Mouse (Mus musculus): ENCODE measurements around the gene Slc39a11. TPM values are rescaled to one million over a fixed set of nuclear protein-coding genes. Genes with fewer than 3 reads are reported as not detected.

Slc39a11 gene
- polyA plus RNA-seq, 1 experiment from 2014 or later, result 27.7 TPM

- Histone ChIP-seq H3K9ac (no peak overlapping the region), H3K27ac (0 out of 2 replicates have a peak overlapping the region, but pooled peaks have one; percentile 16), H3K4me3 (no peak overlapping the region), H3K4me1 (peaks cover 19% of the 10 kb centered on the region), H3K9me3 (replicated peaks) (no peaks in the 10 kb centered on the region), H3K36me3 (ENCODE audit: poor library complexity, severe bottlenecking) (no peaks in the 10 kb centered on the region), H3K4me2 (no peak overlapping the region), H3K27me3 (no peaks in the 10 kb centered on the region; the same call in 1 of the 2 replicates)
- WGBS, result 77% methylated on average over 5 of the region's 5 CpGs
- no peak for ATAC-seq
These were observed 39.6 kb downstream of the Slc39a11 start for GRCm38 (mm10) chr11:113610266-113610665.

GRCm38 (mm10) chr11:113609581-113609980 lies 40.3 kb downstream of the Slc39a11 start:
- Histone ChIP-seq H3K27me3 (no peaks in the 10 kb centered on the region; the same call in 1 of the 2 replicates), H3K4me1 (peaks cover 19% of the 10 kb centered on the region), H3K4me3 (no peak overlapping the region), H3K9ac (no peak overlapping the region), H3K36me3 (ENCODE audit: poor library complexity, severe bottlenecking) (no peaks in the 10 kb centered on the region), H3K27ac (no peak overlapping the region), H3K9me3 (replicated peaks) (no peaks in the 10 kb centered on the region), H3K4me2 (no peak overlapping the region)
- ATAC-seq, result no peak
- WGBS, result 83% methylated on average over 5 of the region's 5 CpGs

GRCm38 (mm10) chr11:113607556-113607955 lies 42.3 kb downstream of the Slc39a11 start:
- Histone ChIP-seq H3K4me1 (peaks cover 28% of the 10 kb centered on the region), H3K27ac (no peak overlapping the region), H3K9ac (no peak overlapping the region), H3K36me3 (ENCODE audit: poor library complexity, severe bottlenecking) (no peaks in the 10 kb centered on the region), H3K27me3 (no peaks in the 10 kb centered on the region), H3K9me3 (replicated peaks) (no peaks in the 10 kb centered on the region), H3K4me3 (no peak overlapping the region), H3K4me2 (no peak overlapping the region)
- 93% methylated on average over 12 of the region's 12 CpGs for WGBS
- ATAC-seq, result no peak

- WGBS, result 15% methylated on average over 12 of the region's 12 CpGs
- Histone ChIP-seq H3K36me3 (ENCODE audit: poor library complexity, severe bottlenecking) (no peaks in the 10 kb centered on the region), H3K9me3 (replicated peaks) (no peaks in the 10 kb centered on the region), H3K27ac (peak overlapping the region; percentile 87), H3K9ac (no peak overlapping the region), H3K4me1 (peaks cover 32% of the 10 kb centered on the region), H3K4me3 (no peak overlapping the region), H3K4me2 (peak overlapping the region; percentile 17; the same call in 1 of the 2 replicates), H3K27me3 (no peaks in the 10 kb centered on the region)
- peak; percentile 80; the same call in 1 of the 2 replicates for ATAC-seq
These were observed 48.1 kb downstream of the Slc39a11 start for GRCm38 (mm10) chr11:113601616-113602343.

GRCm38 (mm10) chr11:113600526-113601245 lies 49.2 kb downstream of the Slc39a11 start:
- Histone ChIP-seq H3K27ac (peak overlapping the region; percentile 87), H3K27me3 (no peaks in the 10 kb centered on the region), H3K4me3 (no peak overlapping the region), H3K9ac (no peak overlapping the region), H3K4me2 (no peak overlapping the region; the same call in 1 of the 2 replicates), H3K9me3 (replicated peaks) (no peaks in the 10 kb centered on the region), H3K4me1 (peaks cover 32% of the 10 kb centered on the region), H3K36me3 (ENCODE audit: poor library complexity, severe bottlenecking) (no peaks in the 10 kb centered on the region)
- 75% methylated on average over 18 of the region's 18 CpGs for WGBS
- peak; percentile 52; the same call in 1 of the 2 replicates for ATAC-seq

GRCm38 (mm10) chr11:113597632-113598031 lies 52.2 kb downstream of the Slc39a11 start:
- no peak overlapping the region for H3K27ac ChIP-seq
- peaks cover 24% of the 10 kb centered on the region for H3K4me1 ChIP-seq
- 94% methylated on average over 3 of the region's 3 CpGs for WGBS
- H3K4me2 ChIP-seq, result no peak overlapping the region
- no peaks in the 10 kb centered on the region for H3K9me3 ChIP-seq (replicated peaks)
- no peak overlapping the region for H3K9ac ChIP-seq
- no peaks in the 10 kb centered on the region for H3K36me3 ChIP-seq (ENCODE audit: poor library complexity, severe bottlenecking)
- ATAC-seq, result no peak
- H3K27me3 ChIP-seq, result no peaks in the 10 kb centered on the region
- no peak overlapping the region for H3K4me3 ChIP-seq

GRCm38 (mm10) chr11:113595144-113595543 lies 54.7 kb downstream of the Slc39a11 start:
- Histone ChIP-seq H3K27me3 (no peaks in the 10 kb centered on the region), H3K4me1 (no peaks in the 10 kb centered on the region), H3K27ac (no peak overlapping the region), H3K9ac (no peak overlapping the region), H3K36me3 (ENCODE audit: poor library complexity, severe bottlenecking) (no peaks in the 10 kb centered on the region), H3K4me3 (no peak overlapping the region), H3K4me2 (no peak overlapping the region), H3K9me3 (replicated peaks) (no peaks in the 10 kb centered on the region)
- no peak for ATAC-seq
- WGBS, result 88% methylated on average over 5 of the region's 5 CpGs

GRCm38 (mm10) chr11:113588936-113589335 lies 60.9 kb downstream of the Slc39a11 start:
- Histone ChIP-seq H3K9ac (no peak overlapping the region), H3K4me3 (no peak overlapping the region), H3K9me3 (replicated peaks) (no peaks in the 10 kb centered on the region), H3K4me2 (no peak overlapping the region), H3K27me3 (no peaks in the 10 kb centered on the region), H3K4me1 (peaks cover 10% of the 10 kb centered on the region), H3K27ac (no peak overlapping the region), H3K36me3 (ENCODE audit: poor library complexity, severe bottlenecking) (no peaks in the 10 kb centered on the region)
- no peak for ATAC-seq
- WGBS, result 71% methylated on average over 3 of the region's 3 CpGs

- Histone ChIP-seq H3K27ac (no peak overlapping the region), H3K4me1 (peaks cover 12% of the 10 kb centered on the region), H3K4me2 (no peak overlapping the region), H3K4me3 (no peak overlapping the region), H3K27me3 (no peaks in the 10 kb centered on the region), H3K9ac (no peak overlapping the region), H3K9me3 (replicated peaks) (no peaks in the 10 kb centered on the region), H3K36me3 (ENCODE audit: poor library complexity, severe bottlenecking) (no peaks in the 10 kb centered on the region)
- 47% methylated on average over 6 of the region's 6 CpGs for WGBS
- no peak for ATAC-seq
These were observed 63.5 kb downstream of the Slc39a11 start for GRCm38 (mm10) chr11:113586423-113586822.

- Histone ChIP-seq H3K36me3 (ENCODE audit: poor library complexity, severe bottlenecking) (no peaks in the 10 kb centered on the region), H3K4me1 (peaks cover 21% of the 10 kb centered on the region), H3K9ac (no peak overlapping the region), H3K9me3 (replicated peaks) (no peaks in the 10 kb centered on the region), H3K27me3 (no peaks in the 10 kb centered on the region), H3K4me3 (no peak overlapping the region), H3K4me2 (no peak overlapping the region), H3K27ac (peak overlapping the region; percentile 80)
- WGBS, result 43% methylated on average over 11 of the region's 11 CpGs
- ATAC-seq, result peak; percentile 57; the same call in 1 of the 2 replicates
These were observed 65.8 kb downstream of the Slc39a11 start for GRCm38 (mm10) chr11:113583879-113584661.

GRCm38 (mm10) chr11:113577221-113577620 lies 72.7 kb downstream of the Slc39a11 start:
- no peak for ATAC-seq
- WGBS, result 86% methylated on average over 4 of the region's 4 CpGs
- Histone ChIP-seq H3K27ac (no peak overlapping the region), H3K9me3 (replicated peaks) (no peaks in the 10 kb centered on the region), H3K4me3 (no peak overlapping the region), H3K4me1 (peaks cover 22% of the 10 kb centered on the region), H3K9ac (no peak overlapping the region), H3K36me3 (ENCODE audit: poor library complexity, severe bottlenecking) (no peaks in the 10 kb centered on the region), H3K4me2 (no peak overlapping the region), H3K27me3 (no peaks in the 10 kb centered on the region)

GRCm38 (mm10) chr11:113572641-113573040 lies 77.2 kb downstream of the Slc39a11 start:
- H3K4me1 ChIP-seq, result peaks cover 14% of the 10 kb centered on the region
- 52% methylated on average over 6 of the region's 6 CpGs for WGBS
- no peaks in the 10 kb centered on the region for H3K9me3 ChIP-seq (replicated peaks)
- no peaks in the 10 kb centered on the region for H3K27me3 ChIP-seq
- H3K4me2 ChIP-seq, result no peak overlapping the region
- H3K36me3 ChIP-seq (ENCODE audit: poor library complexity, severe bottlenecking), result no peaks in the 10 kb centered on the region
- no peak overlapping the region for H3K9ac ChIP-seq
- no peak overlapping the region for H3K4me3 ChIP-seq
- 0 out of 2 replicates have a peak, but pooled peaks have one; percentile 33 for ATAC-seq
- H3K27ac ChIP-seq, result peak overlapping the region; percentile 37

Measured in forebrain, embryonic 13.5 days (tissue).